Mouse (Mus musculus) limb, embryonic 10.5 days (tissue): Measurements from ENCODE around the gene Rab28. TPM values are rescaled to one million over a fixed set of nuclear protein-coding genes. Genes with fewer than 3 reads are reported as not detected.

Experiments used
- DNase-seq: peaks from one replicate; pipeline ENCODE4 v3.0.0-alpha.2; 2017; ENCODE audit warnings: low spot score
- H3K27ac ChIP-seq: fragments of 300-500 bp; sonication (generic); 2 replicates; pipeline ENCODE4 v1.5.1; 2016; ENCODE audit warnings: mild to moderate bottlenecking
- H3K27me3 ChIP-seq: fragments of 300-500 bp; sonication (generic); 2 replicates; pipeline ENCODE4 v1.6.1; 2016; ENCODE audit warnings: low read depth, mild to moderate bottlenecking; ENCODE audit not compliant: poor library complexity, severe bottlenecking
- H3K36me3 ChIP-seq: fragments of 300-500 bp; sonication (generic); 2 replicates; pipeline ENCODE4 v1.6.1; 2016; ENCODE audit warnings: mild to moderate bottlenecking, moderate library complexity
- H3K4me1 ChIP-seq: fragments of 300-500 bp; sonication (generic); 2 replicates; pipeline ENCODE4 v1.6.1; 2016
- H3K4me3 ChIP-seq: fragments of 300-500 bp; sonication (generic); 2 replicates; pipeline ENCODE4 v1.5.1; 2016; ENCODE audit warnings: mild to moderate bottlenecking, moderate library complexity
- H3K9me3 ChIP-seq: fragments of 300-500 bp; sonication (generic); replicated peaks from 2 replicates; pipeline ENCODE4 v1.6.1; 2016; ENCODE audit warnings: mild to moderate bottlenecking
- WGBS: fragments of 180-500 bp; shearing (Covaris S2); methylation state at CpG from one replicate; pipeline ENCODE4 v1.1.7; 2016; 5-methylcytosine and 5-hydroxymethylcytosine counted together
- polyA plus RNA-seq: library from polyadenylated mRNA; unstranded; fragments of >200 nt; fragmentation: Nextera tagmentation; extraction: Ambion mirVana; gene quantifications from 2 replicates; pipeline ENCODE4 v1.2.1, GENCODE M21; 2016

Gene Rab28
- polyA plus RNA-seq = 54.3 and 63.2 TPM in 2 replicates

DNA sequence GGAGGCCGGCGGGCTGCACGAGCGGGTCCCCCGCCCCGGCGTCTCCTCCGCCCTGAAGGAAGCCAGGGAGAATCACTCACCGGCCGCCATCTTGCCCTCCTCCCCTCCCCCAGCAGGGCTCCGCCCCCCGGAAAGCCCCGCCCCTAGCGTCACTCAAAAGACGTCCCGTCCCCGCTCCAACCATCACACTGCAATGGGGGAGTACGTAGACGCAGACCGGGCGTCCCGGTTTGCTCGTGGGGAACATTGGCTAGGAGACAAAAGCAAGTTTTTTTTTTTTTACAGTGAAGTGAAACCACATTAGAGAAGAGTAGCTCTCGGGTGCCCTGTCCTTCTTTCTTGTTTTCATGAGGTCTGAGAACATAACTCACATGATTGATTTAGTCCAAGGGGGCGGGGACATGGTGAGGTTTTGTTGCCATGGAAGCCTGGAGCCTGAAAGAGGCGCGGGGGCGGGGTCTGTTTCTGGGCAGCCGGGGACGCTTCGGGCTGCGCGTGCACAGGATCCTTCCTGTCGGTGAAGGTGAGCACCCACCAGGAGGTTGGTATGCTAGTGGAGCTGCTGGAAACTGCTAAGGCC lies at the start of gene Rab28:
Gene Rab28, minus strand, starts transcription at position 107 of the 580 bp plus-strand sequence.
- peak within 1 kb of the TSS; percentile 72 for H3K4me3 ChIP-seq
- peak; percentile 95 for DNase-seq
- whole genome bisulfite sequencing = under 1% methylated on average over 34 of the region's 34 CpGs
- peaks cover 8% of the 10 kb centered on the region for H3K4me1 ChIP-seq
- no peaks in the 10 kb centered on the region for H3K9me3 ChIP-seq
- no peaks in the 10 kb centered on the region for H3K36me3 ChIP-seq
- H3K27ac ChIP-seq = peak within 1 kb of the TSS; percentile 88
- no peaks in the 10 kb centered on the region for H3K27me3 ChIP-seq

- peaks cover 100% of the 10 kb centered on the region for H3K27me3 ChIP-seq
- DNase-seq = no peak
- no peaks in the 10 kb centered on the region for H3K36me3 ChIP-seq
- no peak overlapping the region for H3K27ac ChIP-seq
- H3K9me3 ChIP-seq = no peaks in the 10 kb centered on the region
- H3K4me3 ChIP-seq = no peak overlapping the region
- H3K4me1 ChIP-seq = peaks cover 13% of the 10 kb centered on the region; the same call in 1 of the 2 replicates
- WGBS = 3% methylated on average over 5 of the region's 5 CpGs
Observed at GRCm38 (mm10) chr5:41757338-41757737, 49.4 kb upstream of the Rab28 start.

- 3% methylated on average over 4 of the region's 4 CpGs for whole genome bisulfite sequencing
- Histone ChIP-seq H3K4me3 (no peak overlapping the region), H3K36me3 (no peaks in the 10 kb centered on the region), H3K4me1 (peaks cover 7% of the 10 kb centered on the region; the same call in 1 of the 2 replicates), H3K9me3 (no peaks in the 10 kb centered on the region), H3K27me3 (peaks cover 100% of the 10 kb centered on the region), H3K27ac (no peak overlapping the region)
- no peak for DNase-seq
Observed at GRCm38 (mm10) chr5:41756396-41756795, 48.4 kb upstream of the Rab28 start.

DNA sequence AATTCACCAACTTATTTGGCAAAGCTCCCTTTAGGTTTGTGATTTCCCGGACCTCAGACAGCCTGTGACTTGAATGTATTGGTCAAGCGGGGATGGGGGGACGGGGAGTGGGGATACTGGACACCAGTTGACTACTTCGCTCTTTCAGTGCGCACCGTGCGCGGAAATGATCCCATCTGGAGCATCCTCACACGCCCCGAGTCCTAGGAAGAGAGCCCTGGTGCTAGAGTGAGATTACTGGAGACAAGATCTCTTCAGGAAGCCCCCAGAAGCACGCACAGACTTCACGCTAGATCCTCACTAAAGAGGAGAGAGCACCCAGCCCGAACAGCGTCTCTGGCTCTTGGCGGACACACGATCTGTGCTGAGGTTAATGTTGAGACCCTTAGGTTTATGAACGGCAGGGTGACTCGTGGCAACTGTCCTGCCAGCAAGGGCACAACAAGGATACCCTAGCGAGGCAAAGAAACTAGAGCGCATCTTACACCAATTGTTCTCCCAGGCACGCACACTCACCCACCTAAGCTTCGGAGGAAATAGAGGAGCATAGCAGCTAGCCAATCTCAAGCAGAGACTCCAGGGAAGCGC lies 47.5 kb upstream of the Rab28 start:
- DNase-seq = peak; percentile 49
- no peaks in the 10 kb centered on the region for H3K9me3 ChIP-seq
- under 1% methylated on average over 23 of the region's 23 CpGs for WGBS

DNA sequence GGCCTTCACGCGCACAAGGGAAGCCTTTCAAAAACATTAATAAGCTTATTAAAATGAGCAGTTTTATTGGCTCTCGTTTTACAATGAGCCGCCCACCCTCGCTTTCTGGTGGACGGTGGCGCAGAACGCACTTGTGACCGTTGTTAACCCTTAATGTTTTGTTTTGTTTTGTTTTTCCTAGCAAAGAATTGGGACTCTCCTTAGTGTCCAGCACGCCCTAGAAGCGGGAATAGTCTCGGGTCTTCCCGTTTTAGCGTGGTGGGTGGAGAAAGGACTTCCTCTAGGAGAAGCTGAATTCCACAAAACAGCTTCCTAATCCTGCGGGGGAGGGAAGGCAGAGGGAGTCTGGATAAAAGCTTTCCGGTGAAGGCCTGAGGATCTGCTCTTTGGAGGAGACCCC lies 46.9 kb upstream of the Rab28 start:
- Histone ChIP-seq H3K4me3 (0 out of 2 replicates have a peak overlapping the region, but pooled peaks have one; percentile 8), H3K4me1 (peaks cover 5% of the 10 kb centered on the region; the same call in 1 of the 2 replicates), H3K27me3 (peaks cover 100% of the 10 kb centered on the region), H3K27ac (no peak overlapping the region), H3K36me3 (no peaks in the 10 kb centered on the region), H3K9me3 (no peaks in the 10 kb centered on the region)
- DNase-seq = no peak
- WGBS = under 1% methylated on average over 16 of the region's 16 CpGs

More for the DNA sequence above, 47.5 kb upstream of the Rab28 start:
- H3K36me3 ChIP-seq = no peaks in the 10 kb centered on the region
- H3K27ac ChIP-seq = no peak overlapping the region
- no peak overlapping the region for H3K4me3 ChIP-seq
- H3K4me1 ChIP-seq = peaks cover 5% of the 10 kb centered on the region; the same call in 1 of the 2 replicates
- peaks cover 100% of the 10 kb centered on the region for H3K27me3 ChIP-seq

- no peak overlapping the region for H3K27ac ChIP-seq
- H3K4me1 ChIP-seq = peaks cover 5% of the 10 kb centered on the region; the same call in 1 of the 2 replicates
- H3K9me3 ChIP-seq = no peaks in the 10 kb centered on the region
- H3K27me3 ChIP-seq = peaks cover 100% of the 10 kb centered on the region
- DNase-seq = peak; percentile 50
- WGBS = under 1% methylated on average over 17 of the region's 17 CpGs
- 0 out of 2 replicates have a peak overlapping the region, but pooled peaks have one; percentile 8 for H3K4me3 ChIP-seq
- H3K36me3 ChIP-seq = no peaks in the 10 kb centered on the region
Observed at GRCm38 (mm10) chr5:41754226-41754775, 46.3 kb upstream of the Rab28 start.

DNA sequence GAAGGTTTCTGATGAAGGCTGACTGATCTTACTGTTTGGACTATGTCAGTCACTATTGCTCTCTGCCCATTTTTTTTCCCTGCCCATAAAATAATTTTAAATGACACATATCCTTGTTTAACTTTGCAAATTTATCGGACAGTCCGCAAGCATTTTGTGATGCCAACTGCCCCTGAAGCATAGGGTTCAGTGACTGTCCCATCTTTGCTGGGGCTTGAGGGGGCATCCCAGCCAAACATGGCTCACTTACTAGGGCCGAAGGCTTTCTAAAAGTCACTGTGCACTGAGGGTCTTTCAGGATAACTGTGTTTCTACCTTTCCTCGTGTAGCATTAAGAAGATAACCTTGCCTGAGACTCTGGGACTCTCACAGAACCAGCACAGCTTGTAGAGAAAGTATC lies 44.8 kb upstream of the Rab28 start:
- no peaks in the 10 kb centered on the region for H3K9me3 ChIP-seq
- peaks cover 100% of the 10 kb centered on the region for H3K27me3 ChIP-seq
- DNase-seq = no peak
- no peak overlapping the region for H3K4me3 ChIP-seq
- no peak overlapping the region for H3K27ac ChIP-seq
- 35% methylated on average over 4 of the region's 4 CpGs for WGBS
- H3K4me1 ChIP-seq = peaks cover 5% of the 10 kb centered on the region; the same call in 1 of the 2 replicates
- no peaks in the 10 kb centered on the region for H3K36me3 ChIP-seq

DNA sequence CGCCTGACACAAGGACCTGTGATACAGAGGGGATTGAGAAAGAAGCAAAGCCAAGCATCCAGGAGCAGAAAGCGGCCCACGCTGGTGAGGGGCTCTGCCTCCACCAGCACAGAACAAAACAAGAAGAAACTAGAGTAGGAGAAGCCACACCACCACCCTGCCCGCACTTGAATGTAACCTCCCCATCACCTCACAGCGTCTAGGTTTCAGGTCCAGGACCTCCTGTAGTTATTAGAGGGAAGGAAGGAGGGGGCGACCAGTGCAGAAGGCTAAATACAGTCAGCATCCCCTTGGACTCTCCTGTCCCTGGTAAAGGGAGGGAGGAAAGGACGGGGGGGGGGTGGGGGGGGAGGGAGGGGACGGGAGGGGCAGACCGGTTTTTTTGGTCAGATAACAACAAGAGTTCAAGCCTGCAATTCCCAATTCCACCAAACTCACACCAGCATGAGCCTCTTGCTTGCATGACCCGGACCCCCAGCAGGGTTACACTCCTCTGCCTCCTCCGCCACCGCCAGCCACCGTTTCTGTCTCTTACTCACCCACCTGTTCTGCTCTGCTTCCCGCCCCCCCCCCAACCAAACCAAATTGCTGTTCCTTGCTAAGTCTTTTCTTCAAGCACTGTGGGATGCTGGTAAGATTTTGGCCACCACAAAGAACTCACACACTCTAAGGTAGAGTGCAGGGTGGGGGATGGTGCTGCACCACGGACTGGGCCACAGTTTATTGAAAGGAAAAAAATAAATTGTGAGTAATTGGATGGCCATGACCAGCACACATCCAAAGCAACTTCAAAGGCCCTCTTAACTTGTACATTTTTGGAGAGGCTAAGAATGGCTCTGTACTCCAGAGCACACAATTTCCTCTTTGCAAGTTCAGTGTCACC lies 37.2 kb upstream of the Rab28 start:
- H3K4me1 ChIP-seq = peaks cover 8% of the 10 kb centered on the region; the same call in 1 of the 2 replicates
- DNase-seq = peak; percentile 36
- no peak overlapping the region for H3K4me3 ChIP-seq
- H3K27ac ChIP-seq = no peak overlapping the region
- no peaks in the 10 kb centered on the region for H3K36me3 ChIP-seq
- peaks cover 100% of the 10 kb centered on the region for H3K27me3 ChIP-seq
- no peaks in the 10 kb centered on the region for H3K9me3 ChIP-seq
- 2% methylated on average over 13 of the region's 15 CpGs for WGBS

GRCm38 (mm10) chr5:41744234-41744633 lies 36.3 kb upstream of the Rab28 start:
- Histone ChIP-seq H3K9me3 (no peaks in the 10 kb centered on the region), H3K27ac (no peak overlapping the region), H3K4me3 (no peak overlapping the region), H3K27me3 (peaks cover 96% of the 10 kb centered on the region), H3K4me1 (peaks cover 8% of the 10 kb centered on the region; the same call in 1 of the 2 replicates), H3K36me3 (no peaks in the 10 kb centered on the region)
- DNase-seq = no peak
- WGBS = 8% methylated on average over 7 of the region's 7 CpGs

DNA sequence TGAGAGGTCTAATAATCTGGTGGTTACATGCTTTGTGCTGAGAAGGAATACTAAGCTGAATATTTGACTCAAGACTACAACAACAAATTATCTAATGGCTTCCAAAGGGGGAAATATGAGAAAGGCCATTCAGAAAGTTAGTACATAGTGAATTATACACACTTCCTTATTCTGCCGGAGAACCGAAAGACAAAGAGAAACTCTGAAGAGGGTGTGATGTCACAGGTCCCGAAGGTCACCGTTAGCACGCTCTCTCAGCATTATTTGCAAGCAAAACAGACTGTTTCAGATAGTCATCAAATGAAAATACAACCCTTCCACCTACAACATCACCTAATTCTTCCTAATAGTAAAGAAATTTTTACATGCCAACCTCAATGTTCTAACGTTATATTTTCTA lies 30.9 kb upstream of the Rab28 start:
- no peaks in the 10 kb centered on the region for H3K9me3 ChIP-seq
- no peak overlapping the region for H3K27ac ChIP-seq
- no peak overlapping the region for H3K4me3 ChIP-seq
- DNase-seq = no peak
- peaks cover 21% of the 10 kb centered on the region for H3K4me1 ChIP-seq
- no peaks in the 10 kb centered on the region for H3K36me3 ChIP-seq
- 63% methylated on average over 6 of the region's 6 CpGs for WGBS
- peaks cover 71% of the 10 kb centered on the region for H3K27me3 ChIP-seq

GRCm38 (mm10) chr5:41737039-41737438 lies 29.1 kb upstream of the Rab28 start:
- no peak for DNase-seq
- peaks cover 57% of the 10 kb centered on the region for H3K27me3 ChIP-seq
- no peak overlapping the region for H3K27ac ChIP-seq
- H3K4me3 ChIP-seq = no peak overlapping the region
- H3K4me1 ChIP-seq = peaks cover 21% of the 10 kb centered on the region
- 59% methylated on average over 5 of the region's 5 CpGs for WGBS
- no peaks in the 10 kb centered on the region for H3K9me3 ChIP-seq
- H3K36me3 ChIP-seq = no peaks in the 10 kb centered on the region

DNA sequence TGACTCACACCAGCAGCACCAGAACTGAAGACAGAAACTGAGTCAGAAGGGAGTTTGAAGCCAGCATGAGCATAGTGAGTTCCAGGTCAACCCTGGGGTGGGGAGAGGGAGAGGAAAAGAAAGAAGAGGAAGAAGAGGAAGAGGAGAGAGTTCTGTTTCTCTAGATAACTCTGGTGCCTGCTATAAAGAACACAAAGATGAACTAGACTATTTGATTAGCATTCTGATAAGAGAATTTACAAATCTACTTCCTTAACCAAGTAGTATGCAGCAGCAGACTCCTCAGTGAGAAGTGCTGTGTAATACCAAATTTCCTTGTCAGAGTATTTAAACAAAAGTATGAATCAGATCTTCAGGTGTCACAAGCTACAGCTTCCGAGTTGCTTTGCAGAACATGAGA lies 19.1 kb upstream of the Rab28 start:
- DNase-seq = no peak
- WGBS = 85% methylated on average over 1 of the region's 1 CpGs
- peaks cover 5% of the 10 kb centered on the region; the same call in 1 of the 2 replicates for H3K4me1 ChIP-seq

More for the DNA sequence above, 19.1 kb upstream of the Rab28 start:
- Histone ChIP-seq H3K36me3 (no peaks in the 10 kb centered on the region), H3K27me3 (peaks cover 11% of the 10 kb centered on the region), H3K27ac (no peak overlapping the region), H3K9me3 (no peaks in the 10 kb centered on the region), H3K4me3 (no peak overlapping the region)
